Mouse (Mus musculus): Measurements from ENCODE around the gene Wnt10b.
"Not testable (repeated sequence)": the region's sequence is repeated elsewhere in the genome, so short reads cannot be mapped to it uniquely, and the experiment has no call there.

The Wnt10b gene
- long read RNA-seq, experiment 1, result 0 reads
- long read RNA-seq, experiment 2, result 0 reads

- intact Hi-C loops (cut with DNase I), result no loop called here
Measured at GRCm38 (mm10) chr15:98777762-98778161, at the start of gene Wnt10b. Gene Wnt10b (minus strand): TSS chr15:98778150.

DNA sequence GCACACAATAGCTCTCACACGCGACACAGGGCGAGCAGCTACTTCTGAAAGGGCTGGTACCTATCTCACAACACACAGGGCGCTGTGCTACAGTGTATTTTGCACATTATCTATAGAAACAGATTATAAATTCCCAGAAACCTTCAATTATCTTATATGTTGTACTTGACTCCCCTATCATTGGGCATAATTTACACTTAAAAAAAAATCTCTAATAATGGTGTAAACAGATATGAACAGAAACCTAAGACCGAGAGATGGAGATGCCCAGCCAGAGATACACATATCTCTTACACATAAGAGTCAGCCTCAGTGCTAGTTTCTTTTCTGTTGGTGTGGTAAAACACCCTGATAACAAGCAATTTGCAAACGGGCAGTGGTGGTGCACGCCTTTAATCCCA is 49.7 kb upstream of the Wnt10b start:
- intact Hi-C loops (cut with DNase I), result no loop called here

DNA sequence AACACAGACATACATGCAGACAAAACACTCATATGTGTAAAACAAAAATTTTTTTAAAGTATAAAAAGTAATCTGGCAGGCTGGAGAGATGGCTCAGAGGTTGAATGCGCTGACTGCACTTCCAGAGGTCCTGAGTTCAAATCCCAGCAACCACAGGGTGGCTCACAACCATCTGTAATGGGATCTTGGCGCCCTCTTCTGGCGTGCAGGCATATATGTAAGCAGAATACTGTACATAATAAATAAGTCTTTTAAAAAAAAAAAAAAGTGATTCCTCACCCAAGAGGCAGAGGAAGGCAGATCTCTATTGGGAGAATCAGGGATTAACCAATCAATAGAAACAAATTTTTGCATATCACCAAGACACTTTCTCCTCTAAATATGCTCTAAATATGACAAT is 45.5 kb upstream of the Wnt10b start:
- intact Hi-C loops (cut with DNase I), result no loop called here

GRCm38 (mm10) chr15:98822147-98822546 is 44.2 kb upstream of the Wnt10b start:
- intact Hi-C loops (cut with DNase I), result no loop called here

DNA sequence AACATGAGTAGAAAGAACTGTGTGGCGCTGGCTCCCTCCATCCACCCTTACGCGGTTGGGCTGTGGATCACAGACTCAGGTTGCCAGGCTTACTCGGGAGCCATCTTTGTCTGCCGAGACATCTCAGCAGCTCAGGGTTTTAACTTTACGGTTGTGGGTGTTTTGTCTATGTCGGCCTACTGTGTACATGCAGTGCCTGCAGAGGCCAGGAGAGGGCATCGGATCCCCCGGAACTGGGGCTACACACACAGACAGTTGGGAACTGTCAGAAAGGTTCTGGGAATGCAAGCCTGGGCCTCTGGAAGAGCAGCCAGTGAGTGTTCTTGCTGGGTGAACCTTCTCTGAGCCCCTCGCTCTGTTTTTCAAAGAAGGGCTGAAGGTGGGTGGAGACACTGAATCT is 43.5 kb upstream of the Wnt10b start:
- intact Hi-C loops (cut with DNase I), result no loop called here

DNA sequence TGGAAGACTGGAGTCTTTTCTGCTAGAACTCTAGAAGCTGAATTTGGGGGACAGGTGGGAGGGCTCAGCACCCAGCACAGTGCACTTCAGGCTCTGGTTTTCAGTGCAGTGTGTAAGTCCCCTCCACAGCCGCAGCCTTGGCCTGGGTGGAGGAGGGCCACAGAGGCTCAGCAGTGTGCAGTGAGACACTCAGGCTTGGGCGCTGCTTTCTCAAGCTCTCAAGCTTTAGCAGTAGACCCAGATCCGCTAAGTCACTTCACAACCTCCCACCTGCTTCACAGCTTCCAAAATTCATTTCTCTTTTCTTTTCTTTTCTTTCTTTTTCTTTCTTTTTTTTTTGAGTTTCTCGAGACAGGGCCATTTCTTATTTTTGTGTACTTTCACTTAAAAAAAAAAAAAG is 43.0 kb upstream of the Wnt10b start:
- intact Hi-C loops (cut with DNase I), result no loop called here

- intact Hi-C loops (cut with DNase I), result no loop called here
Measured at GRCm38 (mm10) chr15:98818171-98818570, 40.2 kb upstream of the Wnt10b start.

- intact Hi-C loops (cut with DNase I), result no loop called here
Measured at GRCm38 (mm10) chr15:98812741-98813424, 34.9 kb upstream of the Wnt10b start.

GRCm38 (mm10) chr15:98810212-98810611 is 32.3 kb upstream of the Wnt10b start:
- intact Hi-C loops (cut with DNase I), result not testable (repeated sequence)

DNA sequence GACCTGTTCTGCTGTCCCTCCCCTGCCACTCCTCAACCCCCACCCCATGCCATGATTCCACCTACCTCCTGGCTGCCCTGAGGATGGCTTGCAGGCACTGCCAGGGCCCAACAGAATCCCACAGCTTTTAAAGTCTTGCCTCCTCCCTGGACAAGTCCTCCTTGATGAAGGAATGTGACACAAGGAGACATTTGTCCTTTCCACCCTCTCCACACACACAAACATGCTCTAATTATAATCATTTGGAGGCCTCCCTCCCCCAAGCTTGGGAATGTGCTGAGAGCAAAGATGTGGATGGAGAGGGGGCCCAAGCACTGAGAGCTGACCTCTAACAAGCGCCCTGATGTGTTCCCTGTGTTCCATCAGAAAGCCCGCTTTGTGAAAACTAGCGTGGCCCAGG is 31.4 kb upstream of the Wnt10b start, which contains the start of gene Ddn:
Gene Ddn, minus strand, starts transcription at position 101 of the 400 bp plus-strand sequence.
- intact Hi-C loops (cut with DNase I), result loop anchor here (5.0 kb wide), 1 partner anchor 147 kb away; the partner anchor contains the start of gene Ddx23

DNA sequence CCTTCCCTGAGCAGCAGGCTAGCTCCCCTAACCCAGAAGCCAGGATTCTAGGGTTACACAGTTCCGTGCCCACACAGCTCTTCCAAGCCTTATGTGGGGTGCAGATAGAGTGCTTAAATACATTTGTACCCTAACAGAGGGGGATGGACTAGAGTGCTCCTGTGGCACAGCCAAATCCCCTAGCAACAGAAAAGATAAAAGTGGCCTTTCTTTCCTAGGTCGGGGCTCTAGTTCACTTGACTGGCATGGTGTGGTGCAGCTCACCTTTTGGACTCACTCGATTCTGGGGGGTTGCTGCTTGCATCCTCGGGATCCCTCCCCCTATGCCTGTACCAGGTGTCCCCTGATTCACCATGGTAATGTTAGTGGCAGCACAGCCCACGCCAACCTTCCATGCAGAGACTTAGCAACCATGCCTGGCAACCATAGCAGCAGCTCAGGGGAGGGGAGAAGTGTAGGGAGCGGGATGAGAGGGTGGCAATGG is 30.7 kb upstream of the Wnt10b start:
- intact Hi-C loops (cut with DNase I), result loop anchor here (5.0 kb wide), 1 partner anchor 146 kb away; the partner anchor contains the start of gene Ddx23

DNA sequence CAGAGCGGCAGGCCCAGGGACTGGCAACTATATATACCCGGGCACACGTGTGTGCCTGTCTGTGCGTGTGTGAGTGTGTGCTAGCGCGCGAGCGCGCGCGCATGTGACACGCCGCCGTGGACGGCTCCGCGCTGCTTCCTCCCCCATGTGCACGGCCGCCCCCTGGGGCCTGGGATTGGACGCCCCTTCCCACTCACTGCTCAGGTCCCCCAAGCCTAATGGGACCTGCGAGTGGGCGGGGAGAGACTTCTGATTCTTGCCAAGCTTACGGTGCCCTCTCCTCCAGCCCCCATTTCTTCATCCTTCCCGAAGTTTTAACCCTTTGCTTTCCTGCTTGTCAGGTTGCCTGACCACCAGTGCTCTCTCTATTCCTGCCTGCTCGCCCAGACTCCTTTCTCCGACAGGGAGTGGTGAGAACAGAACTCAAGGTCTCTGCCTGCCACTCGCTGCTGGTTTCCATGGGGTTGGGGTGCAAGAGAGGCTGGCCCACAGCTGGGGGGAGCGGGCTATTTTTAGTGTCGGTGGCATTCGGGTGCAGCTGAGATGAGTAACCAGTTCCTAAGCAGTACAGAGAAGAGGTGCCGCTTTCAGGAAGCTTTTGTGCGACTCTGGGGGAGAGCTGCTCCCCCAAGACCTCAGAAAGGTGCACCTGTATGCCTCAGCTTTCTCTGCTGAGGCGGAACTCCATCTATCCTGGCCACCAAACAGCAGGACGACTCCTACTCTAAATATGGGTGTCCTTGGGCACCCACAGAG is 30.1 kb upstream of the Wnt10b start:
- intact Hi-C loops (cut with DNase I), result loop anchor here (5.0 kb wide), 1 partner anchor 146 kb away; the partner anchor contains the start of gene Ddx23

- intact Hi-C loops (cut with DNase I), result loop anchor here (5.0 kb wide), 1 partner anchor 145 kb away; the partner anchor contains the start of gene Ddx23
Measured at GRCm38 (mm10) chr15:98806809-98807770, 29.1 kb upstream of the Wnt10b start.

GRCm38 (mm10) chr15:98806071-98806808 is 28.3 kb upstream of the Wnt10b start:
- intact Hi-C loops (cut with DNase I), result loop anchor here (5.0 kb wide), 1 partner anchor 144 kb away; the partner anchor contains the start of gene Ddx23

DNA sequence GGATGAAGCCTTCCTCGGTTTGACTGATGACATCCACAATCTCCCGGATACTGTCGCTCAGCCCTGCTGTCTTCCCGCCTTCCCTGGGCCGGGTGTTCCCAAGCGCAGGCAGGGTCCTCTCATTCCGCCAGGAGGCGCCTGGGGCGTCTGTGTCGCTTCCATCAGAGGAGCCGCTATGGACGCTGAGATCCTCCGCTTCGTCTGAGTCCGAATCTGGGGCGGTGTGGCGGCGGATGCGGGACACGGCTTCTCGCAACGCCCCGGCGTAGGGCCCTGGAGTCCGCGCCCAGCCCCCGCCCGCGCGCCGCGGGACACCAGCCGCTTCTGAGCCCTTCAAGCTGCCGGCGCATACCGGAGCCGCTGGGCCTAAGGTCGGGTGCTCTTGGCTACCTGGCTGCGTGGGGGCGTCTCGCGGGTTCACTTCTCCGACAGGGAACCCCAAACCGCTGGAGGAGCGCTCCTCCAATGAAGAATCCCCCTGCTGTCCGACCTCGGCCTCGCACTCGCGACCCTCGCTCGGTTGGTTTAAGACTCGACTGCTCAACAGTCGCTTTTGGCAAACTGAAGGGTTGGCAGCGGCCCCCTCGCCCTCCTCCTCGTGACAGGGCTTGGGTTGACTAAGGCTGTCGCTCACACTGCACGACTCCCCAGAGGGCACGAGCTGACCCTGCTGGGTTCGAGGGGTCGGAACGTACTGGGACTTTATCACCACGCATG is 27.5 kb upstream of the Wnt10b start:
- intact Hi-C loops (cut with DNase I), result loop anchor here (5.0 kb wide), 1 partner anchor 143 kb away; the partner anchor contains the start of gene Ddx23

GRCm38 (mm10) chr15:98804054-98804453 is 26.1 kb upstream of the Wnt10b start:
- intact Hi-C loops (cut with DNase I), result loop anchor here (5.0 kb wide), 1 partner anchor 37 kb away; no protein-coding TSS in a partner anchor

DNA sequence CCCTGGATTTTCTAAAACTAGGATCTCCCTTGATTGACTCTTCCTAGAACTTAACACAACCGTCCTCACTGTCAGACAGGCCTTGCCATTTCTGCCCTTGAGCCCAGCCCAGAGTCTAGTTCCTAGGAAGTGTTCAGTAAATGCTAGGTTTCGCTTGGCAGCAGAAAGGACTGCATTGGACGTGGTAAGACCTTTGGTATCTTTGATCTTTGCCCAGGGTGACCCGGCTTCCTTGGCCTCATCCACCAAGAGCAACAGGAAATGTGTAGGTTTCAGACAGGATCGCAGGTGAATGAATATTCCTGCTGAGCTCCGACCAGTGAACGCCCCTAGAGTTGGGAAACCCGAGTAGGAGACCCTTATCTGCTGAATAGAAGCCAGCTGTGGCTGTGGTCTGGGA is 25.0 kb upstream of the Wnt10b start:
- intact Hi-C loops (cut with DNase I), result loop anchor here (5.0 kb wide), 1 partner anchor 36 kb away; no protein-coding TSS in a partner anchor

GRCm38 (mm10) chr15:98799396-98799795 is 21.4 kb upstream of the Wnt10b start:
- intact Hi-C loops (cut with DNase I), result loop anchor here (5.0 kb wide), 1 partner anchor 87 kb away; no protein-coding TSS in a partner anchor

DNA sequence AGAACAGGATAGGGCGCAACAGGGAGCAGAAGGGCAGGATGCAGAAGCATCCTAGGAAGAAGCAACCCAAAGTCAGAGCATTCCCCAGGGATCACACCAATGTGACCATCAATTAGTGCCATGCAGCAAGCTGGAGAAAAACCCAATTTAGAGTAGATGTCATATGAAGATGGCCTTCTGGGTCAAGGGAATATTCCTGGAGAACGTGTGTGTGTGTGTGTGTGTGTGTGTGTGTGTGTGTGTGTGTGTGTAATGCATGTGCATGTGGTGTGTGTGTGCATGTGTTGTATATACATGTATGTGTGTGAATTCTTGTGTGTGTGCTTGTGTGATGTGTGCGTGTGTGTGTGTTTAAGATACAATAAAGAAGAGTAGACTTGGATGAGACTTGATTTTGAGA is 21.0 kb upstream of the Wnt10b start:
- intact Hi-C loops (cut with DNase I), result loop anchor here (5.0 kb wide), 1 partner anchor 87 kb away; no protein-coding TSS in a partner anchor
